ENCODE assay signal across 27 mouse cellular contexts in genomic region chr5:72860899-72861298, GRCm38 (mm10). TPM values are rescaled to one million over a fixed set of nuclear protein-coding genes. Genes with fewer than 3 reads are reported as not detected.
A peak's percentile ranks its signal among the peaks of the same experiment; 100 is the strongest.
DNase-seq lines count a peak whose midpoint lies in the region; ATAC-seq and TF ChIP-seq lines count a peak whose summit lies in the region.
"Had no signal": no experiment of that assay in that cellular context is flagged by ENCODE, and none has a peak within 500 bp of the region (broad histone marks: within the 10 kb centered on the region; RNA-seq: fewer than 3 reads in every experiment).

No protein-coding gene starts in this region.

- H3K4me3 ChIP-seq in intestine, postnatal 0 days (ENCODE audit: low read depth, low read length), result no peak overlapping the region
- H3K4me3 ChIP-seq in intestine, embryonic 16.5 days (ENCODE audit: low read length), result no peak overlapping the region
- peak overlapping the region; percentile 14 for H3K4me3 ChIP-seq in megakaryocyte, embryonic 14.5 days (replicated peaks)
- no peak overlapping the region for H3K4me3 ChIP-seq in kidney, postnatal 0 days (replicated peaks; ENCODE audit: low read depth, low read length)
- no peak overlapping the region for H3K4me3 ChIP-seq in small intestine, adult 2 months (ENCODE audit: low read depth, low read length)
- H3K4me3 ChIP-seq: embryonic facial prominence, embryonic 13.5 days; erythroblast, embryonic 14.5 days; forebrain, embryonic 12.5 days; heart, embryonic 15.5 days; hindbrain, embryonic 15.5 days; limb, embryonic 13.5 days; liver, embryonic 12.5 days; midbrain, embryonic 10.5 days had no signal

- ATAC-seq in intestine, postnatal 0 days, result no peak
- ATAC-seq in intestine, embryonic 16.5 days, result no peak
- no peak for ATAC-seq in megakaryocyte, adult 5-6 weeks (ENCODE audit: poor library complexity, severe bottlenecking)
- ATAC-seq in kidney, postnatal 0 days (replicated peaks; ENCODE audit: low FRiP score, low read depth), result no peak; the same call in 1 of the 2 replicates
- ATAC-seq: activated CD4-positive, CD25-positive, alpha-beta regulatory T cell, adult 4 months; CD4-positive, CD25-positive, alpha-beta regulatory T cell, adult 4 months; liver, embryonic 12.5 days had no signal

- no peak overlapping the region for H3K9ac ChIP-seq in intestine, postnatal 0 days (ENCODE audit: low read depth, low read length)
- no peak overlapping the region for H3K9ac ChIP-seq in intestine, embryonic 16.5 days (ENCODE audit: low read depth, low read length)
- H3K9ac ChIP-seq in kidney, postnatal 0 days (ENCODE audit: low read depth, low read length), result no peak overlapping the region
- H3K9ac ChIP-seq: embryonic facial prominence, embryonic 13.5 days; forebrain, embryonic 12.5 days; heart, embryonic 15.5 days; hindbrain, embryonic 15.5 days; limb, embryonic 13.5 days; liver, embryonic 12.5 days had no signal

- 45% methylated on average over 8 of the region's 8 CpGs for WGBS in intestine, postnatal 0 days
- 66% methylated on average over 8 of the region's 8 CpGs for WGBS in intestine, embryonic 16.5 days
- WGBS in kidney, postnatal 0 days, result 41% methylated on average over 8 of the region's 8 CpGs
- 45% methylated on average over 8 of the region's 8 CpGs for WGBS in small intestine, adult 2 months

- TF ChIP-seq POLR2A in small intestine, adult 2 months (IDR thresholded peaks at IDR 0.05; ENCODE audit: low read depth, low read length), result no peak

- TF ChIP-seq CTCF in intestine, postnatal 0 days (IDR thresholded peaks at IDR 0.05; ENCODE audit: low read depth), result peak; percentile 33
- peak; percentile 61 for TF ChIP-seq CTCF in kidney, postnatal 0 days (IDR thresholded peaks at IDR 0.05; ENCODE audit: low read depth)
- peak; percentile 26; the same call in 1 of the 2 replicates for TF ChIP-seq CTCF in small intestine, adult 2 months (IDR thresholded peaks at IDR 0.05; ENCODE audit: extremely low read depth, insufficient read length, insufficient replicate concordance, low read depth, low read length)

- H3K4me1 ChIP-seq in intestine, postnatal 0 days (replicated peaks; ENCODE audit: control insufficient read depth, insufficient read depth, low read length), result no peaks in the 10 kb centered on the region; the same call in 1 of the 2 replicates
- H3K4me1 ChIP-seq in intestine, embryonic 16.5 days (ENCODE audit: control insufficient read depth, insufficient read depth, low read length), result peaks cover 8% of the 10 kb centered on the region
- peaks cover 99% of the 10 kb centered on the region for H3K4me1 ChIP-seq in megakaryocyte, embryonic 14.5 days
- 0 out of 2 replicates have a peak, but pooled peaks cover 3% of the 10 kb centered on the region for H3K4me1 ChIP-seq in kidney, postnatal 0 days (replicated peaks; ENCODE audit: insufficient read depth, low read length)
- H3K4me1 ChIP-seq in small intestine, adult 2 months (ENCODE audit: control insufficient read depth, insufficient read depth, insufficient read length, low read length), result peaks cover 24% of the 10 kb centered on the region
- H3K4me1 ChIP-seq: hindbrain, embryonic 15.5 days had no signal

- H3K9me3 ChIP-seq in intestine, postnatal 0 days (ENCODE audit: control insufficient read depth), result no peaks in the 10 kb centered on the region
- H3K9me3 ChIP-seq in intestine, embryonic 16.5 days (ENCODE audit: control insufficient read depth, low read length), result no peaks in the 10 kb centered on the region
- peaks cover 11% of the 10 kb centered on the region; the same call in 1 of the 2 replicates for H3K9me3 ChIP-seq in megakaryocyte, embryonic 14.5 days
- H3K9me3 ChIP-seq in kidney, postnatal 0 days (replicated peaks; ENCODE audit: low read length), result no peaks in the 10 kb centered on the region
- H3K9me3 ChIP-seq: forebrain, embryonic 12.5 days; heart, embryonic 15.5 days; hindbrain, embryonic 15.5 days; liver, embryonic 12.5 days had no signal

- H3K4me2 ChIP-seq in intestine, postnatal 0 days (replicated peaks; ENCODE audit: low read depth), result no peak overlapping the region
- H3K4me2 ChIP-seq in intestine, embryonic 16.5 days (ENCODE audit: low read depth, low read length), result no peak overlapping the region
- H3K4me2 ChIP-seq in kidney, postnatal 0 days (ENCODE audit: low read length), result no peak overlapping the region
- H3K4me2 ChIP-seq: embryonic facial prominence, embryonic 13.5 days; forebrain, embryonic 12.5 days; heart, embryonic 15.5 days; hindbrain, embryonic 15.5 days; limb, embryonic 13.5 days; liver, embryonic 12.5 days had no signal

- H3K27ac ChIP-seq in intestine, postnatal 0 days (ENCODE audit: low read depth, low read length), result no peak overlapping the region
- H3K27ac ChIP-seq in intestine, embryonic 16.5 days (ENCODE audit: low read length), result no peak overlapping the region
- H3K27ac ChIP-seq in kidney, postnatal 0 days, result no peak overlapping the region
- H3K27ac ChIP-seq in small intestine, adult 2 months (ENCODE audit: insufficient read depth, low read depth, low read length), result no peak overlapping the region
- H3K27ac ChIP-seq: embryonic facial prominence, embryonic 13.5 days; forebrain, embryonic 12.5 days; heart, embryonic 15.5 days; hindbrain, embryonic 15.5 days; limb, embryonic 13.5 days; liver, embryonic 12.5 days; midbrain, embryonic 10.5 days; stomach, postnatal 0 days had no signal

- peak; percentile 50 for DNase-seq in kidney, postnatal 0 days (ENCODE audit: low spot score)
- no peak for DNase-seq in spleen, adult 12 weeks (ENCODE audit: low spot score)
- DNase-seq in embryo, embryonic 10.5 days (ENCODE audit: low spot score), result no peak
- DNase-seq: adrenal gland, adult 8-10 months; cerebellum, adult 2 months; cerebellum, postnatal 25 days; embryo, embryonic 11 days; gastrocnemius, postnatal 36 days; heart, postnatal 4 days; lung, adult 18-20 months; thymus, adult 2 months had no signal

- H3K36me3 ChIP-seq in intestine, postnatal 0 days (ENCODE audit: control insufficient read depth, insufficient read depth), result 0 out of 2 replicates have a peak, but pooled peaks cover 4% of the 10 kb centered on the region
- no peaks in the 10 kb centered on the region for H3K36me3 ChIP-seq in intestine, embryonic 16.5 days (ENCODE audit: control insufficient read depth, insufficient read depth, low read length)
- peaks cover 95% of the 10 kb centered on the region for H3K36me3 ChIP-seq in megakaryocyte, embryonic 14.5 days (replicated peaks; ENCODE audit: low read length)
- H3K36me3 ChIP-seq in kidney, postnatal 0 days (ENCODE audit: insufficient read depth, low read length), result no peaks in the 10 kb centered on the region
- H3K36me3 ChIP-seq in small intestine, adult 2 months (ENCODE audit: control insufficient read depth, insufficient read depth, low read length), result no peaks in the 10 kb centered on the region; the same call in 1 of the 2 replicates
- H3K36me3 ChIP-seq: embryonic facial prominence, embryonic 13.5 days; forebrain, embryonic 12.5 days; hindbrain, embryonic 15.5 days; limb, embryonic 13.5 days; liver, embryonic 12.5 days; midbrain, embryonic 10.5 days had no signal

- H3K27me3 ChIP-seq in intestine, postnatal 0 days (replicated peaks; ENCODE audit: control insufficient read depth, insufficient read depth, low read length), result no peaks in the 10 kb centered on the region
- no peaks in the 10 kb centered on the region for H3K27me3 ChIP-seq in intestine, embryonic 16.5 days (replicated peaks; ENCODE audit: control insufficient read depth, insufficient read depth, low read length)
- H3K27me3 ChIP-seq in megakaryocyte, embryonic 14.5 days (replicated peaks), result no peaks in the 10 kb centered on the region
- H3K27me3 ChIP-seq in kidney, postnatal 0 days (ENCODE audit: insufficient read depth, low read length), result no peaks in the 10 kb centered on the region
- H3K27me3 ChIP-seq in small intestine, adult 2 months (ENCODE audit: control insufficient read depth, insufficient read depth, low read length), result no peaks in the 10 kb centered on the region
- H3K27me3 ChIP-seq: forebrain, embryonic 12.5 days; heart, embryonic 15.5 days had no signal

RNA-seq across cellular contexts. Expression of gene Tec, which starts 7.4 kb away (rescaled TPM):
- 12.4 and 14.7 TPM in 2 replicates for polyA plus RNA-seq in intestine, postnatal 0 days (2015; fragmentation: Nextera tagmentation; extraction: Ambion mirVana)
- 14.9 and 15.0 TPM in 2 replicates for polyA plus RNA-seq in intestine, embryonic 16.5 days (2015; fragmentation: Nextera tagmentation; extraction: Ambion mirVana)
- 0.80 and 4.6 TPM in 2 replicates for polyA plus RNA-seq in megakaryocyte, embryonic 14.5 days (2012; ENCODE audit: insufficient read depth, low replicate concordance)
- total RNA-seq in megakaryocyte, adult 5-6 weeks (2015), result 33.4 and 38.9 TPM in 2 replicates
- 56.6 and 64.5 TPM in 2 replicates for total RNA-seq in megakaryocyte, adult 5-6 weeks (2017)
- 8.4 and 9.1 TPM in 2 replicates for polyA plus RNA-seq in kidney, postnatal 0 days (2015; fragmentation: Nextera tagmentation; extraction: Ambion mirVana)
- 0.85 and 7.1 TPM in 2 replicates for polyA plus RNA-seq in small intestine, adult 2 months (2012; rRNA removed)
- polyA plus RNA-seq: erythroblast, embryonic 14.5 days had no signal

RNA-seq across cellular contexts. Expression of gene Slain2, which starts 53.2 kb away (rescaled TPM):
- 9.6 and 10.1 TPM in 2 replicates for polyA plus RNA-seq in intestine, postnatal 0 days (2015; fragmentation: Nextera tagmentation; extraction: Ambion mirVana)
- polyA plus RNA-seq in intestine, embryonic 16.5 days (2015; fragmentation: Nextera tagmentation; extraction: Ambion mirVana), result 7.8 and 9.1 TPM in 2 replicates
- polyA plus RNA-seq in megakaryocyte, embryonic 14.5 days (2012; ENCODE audit: insufficient read depth, low replicate concordance), result 23.7 and 28.9 TPM in 2 replicates
- 61.0 and 75.2 TPM in 2 replicates for total RNA-seq in megakaryocyte, adult 5-6 weeks (2015)
- 70.6 and 73.8 TPM in 2 replicates for total RNA-seq in megakaryocyte, adult 5-6 weeks (2017)
- polyA plus RNA-seq in kidney, postnatal 0 days (2015; fragmentation: Nextera tagmentation; extraction: Ambion mirVana), result 12.1 and 14.6 TPM in 2 replicates
- polyA plus RNA-seq in small intestine, adult 2 months (2012; rRNA removed), result 9.1 and 16.9 TPM in 2 replicates
